ENCODE assay signal across 9 mouse cellular contexts in the genomic region with DNA sequence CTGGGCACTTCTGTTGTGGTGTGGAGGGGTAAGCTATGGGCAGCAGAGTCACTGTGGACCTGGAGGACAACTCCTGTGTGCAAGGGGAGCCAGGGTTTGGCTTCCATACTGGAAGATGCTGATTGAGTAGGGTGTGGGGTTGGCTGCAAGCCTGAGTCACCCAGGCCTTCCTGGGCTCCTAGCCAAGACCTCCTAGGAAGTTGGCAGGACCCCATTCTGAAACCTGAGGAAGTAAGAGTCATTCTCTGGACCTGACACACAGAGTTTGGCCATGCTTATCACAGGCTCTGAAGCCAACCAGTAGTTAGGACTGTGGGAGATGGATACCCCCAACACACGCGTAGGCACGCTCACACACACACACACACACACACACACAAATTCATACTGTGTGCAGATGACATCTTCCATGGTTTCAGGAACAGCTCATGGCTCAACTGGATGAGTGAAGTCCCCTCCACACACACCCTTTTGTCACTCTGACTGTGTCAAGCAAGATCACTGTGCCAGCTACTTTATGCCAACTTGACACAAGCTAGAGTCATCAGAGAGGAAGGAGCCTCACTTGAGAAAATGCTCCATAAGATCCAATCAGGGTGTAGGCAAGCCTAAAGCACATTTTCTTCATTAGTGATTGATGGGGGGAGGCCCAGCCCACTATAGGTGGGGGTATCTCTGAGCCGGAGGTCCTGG. TPM values are rescaled to one million over a fixed set of nuclear protein-coding genes. Genes with fewer than 3 reads are reported as not detected.
DNase-seq lines count a peak whose midpoint lies in the region; ATAC-seq and TF ChIP-seq lines count a peak whose summit lies in the region.
"Had no signal": no experiment of that assay in that cellular context is flagged by ENCODE, and none has a peak within 500 bp of the region (broad histone marks: within the 10 kb centered on the region; RNA-seq: fewer than 3 reads in every experiment).

No protein-coding gene starts in this region.

- peak; percentile 53 for DNase-seq in hindbrain, postnatal 0 days (ENCODE audit: low spot score)
- no peak for DNase-seq in hindbrain, embryonic 11.5 days (ENCODE audit: low spot score)
- DNase-seq in NIH3T3 (ENCODE audit: low read depth): peak; percentile 94
- DNase-seq in fibroblast of lung, adult 2 months (ENCODE audit: low read depth): peak; percentile 83
- DNase-seq in kidney, postnatal 25 days: peak; percentile 84 to 87
- DNase-seq in natural killer cell, adult 2 months (ENCODE audit: low spot score in 2 of 2): no peak
- DNase-seq in urinary bladder, postnatal 10 days (ENCODE audit: low spot score): no peak

- no peaks in the 10 kb centered on the region for H3K9me3 ChIP-seq in hindbrain, postnatal 0 days (ENCODE audit: low read length)
- H3K9me3 ChIP-seq in hindbrain, embryonic 11.5 days (ENCODE audit: control insufficient read depth, low read length): no peaks in the 10 kb centered on the region

- no peak for ATAC-seq in hindbrain, postnatal 0 days
- no peak for ATAC-seq in hindbrain, embryonic 11.5 days (ENCODE audit: low FRiP score)
- ATAC-seq in inflammation-experienced regulatory T-cells, adult 6 months: no peak

- no peaks in the 10 kb centered on the region for H3K27me3 ChIP-seq in hindbrain, postnatal 0 days (ENCODE audit: insufficient read depth, low read length)
- H3K27me3 ChIP-seq in hindbrain, embryonic 11.5 days (ENCODE audit: control insufficient read depth, insufficient read depth, low read length): no peaks in the 10 kb centered on the region

- no peak overlapping the region for H3K4me2 ChIP-seq in hindbrain, postnatal 0 days (ENCODE audit: low read depth, low read length)
- H3K4me2 ChIP-seq in hindbrain, embryonic 11.5 days (replicated peaks; ENCODE audit: low read depth, low read length): no peak overlapping the region

- H3K9ac ChIP-seq in hindbrain, postnatal 0 days (replicated peaks; ENCODE audit: low read length): no peak overlapping the region
- no peak overlapping the region for H3K9ac ChIP-seq in hindbrain, embryonic 11.5 days (ENCODE audit: low read depth, low read length)

- H3K4me3 ChIP-seq in hindbrain, postnatal 0 days (ENCODE audit: low read length): no peak overlapping the region
- H3K4me3 ChIP-seq in hindbrain, embryonic 11.5 days (ENCODE audit: low read depth, low read length): no peak overlapping the region
- H3K4me3 ChIP-seq: erythroblast, embryonic 14.5 days had no signal

- TF ChIP-seq CTCF in hindbrain, postnatal 0 days (IDR thresholded peaks at IDR 0.05; ENCODE audit: low read depth): no peak

- H3K27ac ChIP-seq in hindbrain, postnatal 0 days: no peak overlapping the region
- no peak overlapping the region for H3K27ac ChIP-seq in hindbrain, embryonic 11.5 days (ENCODE audit: low read depth, low read length)

- 77% methylated on average over 4 of the region's 4 CpGs for WGBS in hindbrain, postnatal 0 days
- 97% methylated on average over 4 of the region's 4 CpGs for WGBS in hindbrain, embryonic 11.5 days

- H3K36me3 ChIP-seq in hindbrain, postnatal 0 days (ENCODE audit: insufficient read depth, low read length): no peaks in the 10 kb centered on the region
- H3K36me3 ChIP-seq in hindbrain, embryonic 11.5 days (ENCODE audit: control insufficient read depth, insufficient read depth, low read length): no peaks in the 10 kb centered on the region

- H3K4me1 ChIP-seq in hindbrain, postnatal 0 days (ENCODE audit: insufficient read depth, low read length): no peaks in the 10 kb centered on the region
- H3K4me1 ChIP-seq in hindbrain, embryonic 11.5 days (replicated peaks; ENCODE audit: control insufficient read depth, insufficient read depth, low read length): no peaks in the 10 kb centered on the region

RNA-seq across cellular contexts. Expression of a gene that starts 5.5 kb away (rescaled TPM):
- total RNA-seq in hindbrain, postnatal 0 days (2014; rRNA removed): not detected in 2 replicates
- polyA plus RNA-seq in hindbrain, postnatal 0 days (2015; fragmentation: Nextera tagmentation; extraction: Ambion mirVana): not detected in 2 replicates
- not detected in 2 replicates for polyA plus RNA-seq in hindbrain, embryonic 11.5 days (2014; fragmentation: Nextera tagmentation; extraction: Ambion mirVana)
- polyA plus RNA-seq in inflammation-experienced regulatory T-cells, adult 6 months (2017; shearing (Covaris generic)): not detected
- polyA plus RNA-seq: erythroblast, embryonic 14.5 days had no signal

RNA-seq across cellular contexts. Expression of a gene that starts 9.4 kb away (rescaled TPM):
- total RNA-seq in hindbrain, postnatal 0 days (2014; rRNA removed): 2.1 and 10.2 TPM in 2 replicates
- 9.3 and 11.1 TPM in 2 replicates for polyA plus RNA-seq in hindbrain, postnatal 0 days (2015; fragmentation: Nextera tagmentation; extraction: Ambion mirVana)
- polyA plus RNA-seq in hindbrain, embryonic 11.5 days (2014; fragmentation: Nextera tagmentation; extraction: Ambion mirVana): 7.8 and 10.0 TPM in 2 replicates
- 10 to 100 TPM; 52.2 to 69.9 (median 64.5) TPM for polyA plus RNA-seq in inflammation-experienced regulatory T-cells, adult 6 months (2017; shearing (Covaris generic))

RNA-seq across cellular contexts. Expression of a gene that starts 29.4 kb away (rescaled TPM):
- 38.1 and 39.3 TPM in 2 replicates for total RNA-seq in hindbrain, postnatal 0 days (2014; rRNA removed)
- 20.8 and 24.4 TPM in 2 replicates for polyA plus RNA-seq in hindbrain, postnatal 0 days (2015; fragmentation: Nextera tagmentation; extraction: Ambion mirVana)
- 5.0 and 5.6 TPM in 2 replicates for polyA plus RNA-seq in hindbrain, embryonic 11.5 days (2014; fragmentation: Nextera tagmentation; extraction: Ambion mirVana)
- 1 to 10 TPM; 1.7 to 3.6 (median 2.2) TPM for polyA plus RNA-seq in inflammation-experienced regulatory T-cells, adult 6 months (2017; shearing (Covaris generic))

RNA-seq across cellular contexts. Expression of a gene that starts 32.2 kb away (rescaled TPM):
- 1,072 and 1,222 TPM in 2 replicates for total RNA-seq in hindbrain, postnatal 0 days (2014; rRNA removed)
- polyA plus RNA-seq in hindbrain, postnatal 0 days (2015; fragmentation: Nextera tagmentation; extraction: Ambion mirVana): 1,792 and 1,891 TPM in 2 replicates
- 1,947 and 1,962 TPM in 2 replicates for polyA plus RNA-seq in hindbrain, embryonic 11.5 days (2014; fragmentation: Nextera tagmentation; extraction: Ambion mirVana)
- 100 to 1,000 TPM; 423 to 560 (median 495) TPM for polyA plus RNA-seq in inflammation-experienced regulatory T-cells, adult 6 months (2017; shearing (Covaris generic))

RNA-seq across cellular contexts. Expression of a gene that starts 46.6 kb away (rescaled TPM):
- total RNA-seq in hindbrain, postnatal 0 days (2014; rRNA removed): 1.8 and 3.2 TPM in 2 replicates
- polyA plus RNA-seq in hindbrain, postnatal 0 days (2015; fragmentation: Nextera tagmentation; extraction: Ambion mirVana): 2.8 and 4.2 TPM in 2 replicates
- polyA plus RNA-seq in hindbrain, embryonic 11.5 days (2014; fragmentation: Nextera tagmentation; extraction: Ambion mirVana): 1.9 and 2.4 TPM in 2 replicates
- 10 to 100 TPM in 1 of 3 experiments, 1 to 10 TPM in 2; 9.0 to 12.7 (median 9.3) TPM for polyA plus RNA-seq in inflammation-experienced regulatory T-cells, adult 6 months (2017; shearing (Covaris generic))
- polyA plus RNA-seq: erythroblast, embryonic 14.5 days had no signal

Comparison
In these comparisons a context has a peak if more than half of its experiments do, and no peak if none do; other contexts are left out.
1. DNase-seq: peak in hindbrain, postnatal 0 days (single experiment), NIH3T3 (single experiment), fibroblast of lung, adult 2 months (single experiment) and kidney, postnatal 25 days (2 of 2); none in hindbrain, embryonic 11.5 days (single experiment), natural killer cell, adult 2 months (0 of 2) and urinary bladder, postnatal 10 days (single experiment).